Mouse (Mus musculus): ENCODE data around the gene Usp15. TPM values are rescaled to one million over a fixed set of nuclear protein-coding genes. Genes with fewer than 3 reads are reported as not detected.

Gene Usp15
- total and polyA plus RNA-seq, 2 experiments from 2014 or later: 28.0 to 51.5 TPM

DNA sequence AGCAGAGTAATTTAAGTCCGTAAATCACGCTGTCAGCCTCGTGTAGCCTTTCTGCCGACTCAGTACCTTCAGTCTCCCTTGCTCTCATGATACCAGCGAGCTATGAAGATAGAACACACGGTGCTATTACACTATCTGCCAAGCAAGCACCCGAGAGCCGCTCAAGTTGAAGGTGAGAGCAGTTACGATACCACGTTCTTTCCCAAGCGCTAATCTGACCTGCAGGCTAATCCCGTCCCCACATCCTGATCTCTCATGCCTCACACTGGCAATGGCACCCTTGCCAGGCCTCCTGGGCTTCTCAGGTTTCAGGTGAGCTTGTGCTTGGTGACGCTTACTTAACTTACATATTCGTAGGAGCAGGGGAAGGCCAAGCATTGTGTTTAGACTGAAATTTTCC, 79.9 kb downstream of the Usp15 start:
- H3K4me3 ChIP-seq (ENCODE audit: low read depth, low read length): no peak overlapping the region
- peaks cover 83% of the 10 kb centered on the region for H3K36me3 ChIP-seq (replicated peaks; ENCODE audit: control insufficient read depth, insufficient read depth, low read length)
- ATAC-seq (ENCODE audit: insufficient read depth, low read depth) (no peak), DNase-seq (ENCODE audit: low spot score) (no peak)
- H3K27me3 ChIP-seq (ENCODE audit: control insufficient read depth, insufficient read depth, low read length): no peaks in the 10 kb centered on the region
- no peak overlapping the region for H3K27ac ChIP-seq (ENCODE audit: low read depth)
- H3K9ac ChIP-seq (replicated peaks; ENCODE audit: low read depth, low read length): no peak overlapping the region
- H3K9me3 ChIP-seq (replicated peaks; ENCODE audit: control insufficient read depth, low read length): no peaks in the 10 kb centered on the region
- H3K4me1 ChIP-seq (ENCODE audit: control insufficient read depth, insufficient read depth): no peaks in the 10 kb centered on the region
- TF ChIP-seq CTCF (IDR thresholded peaks at IDR 0.05; ENCODE audit: low read depth) (no peak), EP300 (IDR thresholded peaks at IDR 0.05; ENCODE audit: low read depth) (no peak)
- 80% methylated on average over 14 of the region's 14 CpGs for WGBS
- H3K4me2 ChIP-seq (ENCODE audit: low read depth, low read length): no peak overlapping the region

DNA sequence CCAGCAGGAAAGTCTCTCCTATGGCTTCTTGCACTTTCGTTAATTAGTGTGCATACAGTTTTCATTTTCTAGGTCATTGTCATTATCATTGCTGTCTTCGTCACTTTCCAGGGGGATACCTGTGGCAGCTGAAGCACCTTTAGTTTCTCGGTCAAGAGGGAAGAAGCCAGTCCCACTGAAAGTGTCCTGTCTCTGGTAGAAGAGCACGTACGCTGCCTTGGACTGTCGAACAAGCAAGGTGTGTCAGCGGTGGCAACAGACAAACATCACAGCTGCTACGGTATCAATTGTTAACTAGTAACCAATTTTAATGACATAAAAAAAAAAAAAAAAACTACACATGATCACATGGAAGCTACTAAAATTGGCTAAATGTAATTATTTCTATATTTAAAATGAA, 83.3 kb downstream of the Usp15 start:
- no peak for ATAC-seq (ENCODE audit: insufficient read depth, low read depth)

DNA sequence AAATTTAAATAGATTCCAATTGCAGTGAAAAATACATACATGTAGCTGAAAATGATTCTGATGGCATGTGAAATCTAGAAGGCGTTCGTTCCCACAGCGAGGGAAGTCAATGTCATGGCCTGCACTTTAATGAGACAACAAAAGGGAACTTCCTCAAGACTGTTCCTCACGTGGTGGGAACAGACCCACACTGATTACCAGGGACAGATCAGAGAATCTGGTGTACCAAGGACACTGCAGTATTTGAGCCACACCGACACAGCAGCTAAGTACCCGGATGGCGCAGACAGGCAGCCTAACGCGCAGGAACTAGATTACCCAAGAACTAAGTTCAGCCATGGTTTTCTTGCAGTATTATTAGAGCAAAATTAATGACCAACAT, 84.0 kb downstream of the Usp15 start:
- H3K27ac ChIP-seq (ENCODE audit: low read depth): no peak overlapping the region
- no peaks in the 10 kb centered on the region for H3K9me3 ChIP-seq (replicated peaks; ENCODE audit: control insufficient read depth, low read length)
- WGBS: 92% methylated on average over 9 of the region's 9 CpGs
- no peaks in the 10 kb centered on the region for H3K27me3 ChIP-seq (ENCODE audit: control insufficient read depth, insufficient read depth, low read length)
- no peak overlapping the region for H3K4me2 ChIP-seq (ENCODE audit: low read depth, low read length)
- ATAC-seq (ENCODE audit: insufficient read depth, low read depth) (no peak), DNase-seq (ENCODE audit: low spot score) (no peak)
- H3K9ac ChIP-seq (replicated peaks; ENCODE audit: low read depth, low read length): no peak overlapping the region
- H3K36me3 ChIP-seq (replicated peaks; ENCODE audit: control insufficient read depth, insufficient read depth, low read length): peaks cover 57% of the 10 kb centered on the region
- no peak overlapping the region for H3K4me3 ChIP-seq (ENCODE audit: low read depth, low read length)
- H3K4me1 ChIP-seq (ENCODE audit: control insufficient read depth, insufficient read depth): no peaks in the 10 kb centered on the region
- TF ChIP-seq EP300 (IDR thresholded peaks at IDR 0.05; ENCODE audit: low read depth) (no peak), CTCF (IDR thresholded peaks at IDR 0.05; ENCODE audit: low read depth) (no peak)

More for the DNA sequence above, 83.3 kb downstream of the Usp15 start:
- Histone ChIP-seq H3K27ac (ENCODE audit: low read depth) (no peak overlapping the region), H3K27me3 (ENCODE audit: control insufficient read depth, insufficient read depth, low read length) (no peaks in the 10 kb centered on the region), H3K4me3 (ENCODE audit: low read depth, low read length) (no peak overlapping the region), H3K36me3 (replicated peaks; ENCODE audit: control insufficient read depth, insufficient read depth, low read length) (peaks cover 64% of the 10 kb centered on the region), H3K4me2 (ENCODE audit: low read depth, low read length) (no peak overlapping the region), H3K4me1 (ENCODE audit: control insufficient read depth, insufficient read depth) (no peaks in the 10 kb centered on the region), H3K9ac (replicated peaks; ENCODE audit: low read depth, low read length) (no peak overlapping the region), H3K9me3 (replicated peaks; ENCODE audit: control insufficient read depth, low read length) (no peaks in the 10 kb centered on the region)
- WGBS: 91% methylated on average over 8 of the region's 8 CpGs
- DNase-seq (ENCODE audit: low spot score): no peak
- TF ChIP-seq EP300 (IDR thresholded peaks at IDR 0.05; ENCODE audit: low read depth) (no peak), CTCF (IDR thresholded peaks at IDR 0.05; ENCODE audit: low read depth) (no peak)

DNA sequence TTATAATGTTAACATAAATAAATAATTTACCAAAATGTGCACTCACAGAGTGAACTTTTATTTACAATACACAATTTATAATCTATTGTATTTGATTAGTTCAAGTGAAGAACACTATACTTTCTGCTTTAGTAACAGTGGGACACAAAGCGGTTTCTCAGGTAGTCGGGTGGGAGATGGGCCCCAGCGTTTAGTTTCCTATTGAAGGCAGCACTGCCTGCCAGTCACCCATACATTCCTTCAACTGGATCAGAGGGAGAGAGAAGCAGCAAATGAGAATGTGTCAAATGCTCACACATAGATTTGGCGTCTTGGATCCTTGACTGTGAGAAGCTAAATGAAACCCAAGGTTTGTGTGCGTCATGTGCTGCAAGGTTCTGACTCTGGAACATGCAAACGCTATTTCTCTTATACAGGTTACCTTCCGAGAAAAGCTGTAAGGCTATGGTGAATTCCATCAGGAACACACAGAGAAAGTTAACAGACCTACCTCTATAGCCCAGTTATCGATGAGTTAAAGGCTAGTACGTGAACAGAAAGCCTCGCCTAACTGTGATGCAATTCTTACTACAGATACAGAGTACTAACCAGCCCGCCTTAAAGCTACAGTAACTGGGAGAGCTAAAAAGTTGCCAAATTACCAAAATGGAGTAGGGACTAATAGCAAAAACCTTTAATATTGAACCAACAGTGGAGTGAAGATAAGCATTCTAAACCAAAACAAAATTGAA, 84.6 kb downstream of the Usp15 start:
- Histone ChIP-seq H3K9me3 (replicated peaks; ENCODE audit: control insufficient read depth, low read length) (no peaks in the 10 kb centered on the region), H3K27ac (ENCODE audit: low read depth) (no peak overlapping the region), H3K9ac (replicated peaks; ENCODE audit: low read depth, low read length) (no peak overlapping the region), H3K4me3 (ENCODE audit: low read depth, low read length) (no peak overlapping the region), H3K36me3 (replicated peaks; ENCODE audit: control insufficient read depth, insufficient read depth, low read length) (peaks cover 56% of the 10 kb centered on the region), H3K4me1 (ENCODE audit: control insufficient read depth, insufficient read depth) (no peaks in the 10 kb centered on the region), H3K27me3 (ENCODE audit: control insufficient read depth, insufficient read depth, low read length) (no peaks in the 10 kb centered on the region), H3K4me2 (ENCODE audit: low read depth, low read length) (no peak overlapping the region)
- no peak for ATAC-seq (ENCODE audit: insufficient read depth, low read depth)
- DNase-seq (ENCODE audit: low spot score): no peak
- no peak for TF ChIP-seq EP300 (IDR thresholded peaks at IDR 0.05; ENCODE audit: low read depth)
- no peak for TF ChIP-seq CTCF (IDR thresholded peaks at IDR 0.05; ENCODE audit: low read depth)
- WGBS: 87% methylated on average over 11 of the region's 11 CpGs

DNA sequence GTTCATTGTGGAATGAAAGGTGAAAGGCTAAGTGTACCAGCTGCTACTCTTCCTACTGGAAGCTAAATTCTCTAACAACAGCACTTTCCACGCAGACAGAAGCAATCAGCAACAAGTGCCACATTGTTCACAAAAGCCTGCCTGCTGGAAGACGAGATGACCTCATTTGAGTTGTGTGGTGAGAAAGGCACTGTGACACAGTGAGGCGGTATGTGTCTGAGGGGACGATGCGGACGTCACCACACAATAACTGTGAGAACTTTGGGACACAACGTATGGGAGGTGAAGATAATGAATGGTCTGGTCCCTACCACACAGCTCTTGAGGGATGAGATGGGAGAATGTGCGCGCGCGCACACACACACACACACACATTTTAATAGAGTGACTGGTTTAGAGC, 86.2 kb downstream of the Usp15 start:
- no peaks in the 10 kb centered on the region for H3K9me3 ChIP-seq (replicated peaks; ENCODE audit: control insufficient read depth, low read length)
- H3K36me3 ChIP-seq (replicated peaks; ENCODE audit: control insufficient read depth, insufficient read depth, low read length): peaks cover 42% of the 10 kb centered on the region
- DNase-seq (ENCODE audit: low spot score) (no peak), ATAC-seq (ENCODE audit: insufficient read depth, low read depth) (no peak)
- H3K27me3 ChIP-seq (ENCODE audit: control insufficient read depth, insufficient read depth, low read length): no peaks in the 10 kb centered on the region
- H3K9ac ChIP-seq (replicated peaks; ENCODE audit: low read depth, low read length): no peak overlapping the region
- H3K4me1 ChIP-seq (ENCODE audit: control insufficient read depth, insufficient read depth): no peaks in the 10 kb centered on the region
- TF ChIP-seq EP300 (IDR thresholded peaks at IDR 0.05; ENCODE audit: low read depth) (no peak), CTCF (IDR thresholded peaks at IDR 0.05; ENCODE audit: low read depth) (no peak)
- H3K4me3 ChIP-seq (ENCODE audit: low read depth, low read length): no peak overlapping the region
- 67% methylated on average over 11 of the region's 11 CpGs for WGBS
- no peak overlapping the region for H3K4me2 ChIP-seq (ENCODE audit: low read depth, low read length)
- H3K27ac ChIP-seq (ENCODE audit: low read depth): no peak overlapping the region

DNA sequence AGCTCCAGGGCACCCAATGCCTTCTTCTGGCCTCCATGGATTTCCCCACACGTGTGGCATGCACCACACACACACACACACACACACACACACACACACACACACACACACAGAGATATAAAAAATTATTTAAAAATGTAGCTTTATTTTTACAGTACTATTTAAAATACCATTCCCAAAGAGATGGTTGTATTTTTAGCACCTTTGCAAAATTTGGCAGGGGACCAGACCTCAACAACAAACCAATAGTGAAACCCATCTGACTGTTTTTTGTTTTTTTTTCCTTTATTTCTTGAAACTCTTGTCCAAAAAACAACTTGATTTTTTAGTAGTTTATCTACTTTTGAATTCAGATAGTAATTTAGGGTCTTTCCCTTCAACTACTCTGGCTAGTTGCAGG, 88.3 kb downstream of the Usp15 start:
- peaks cover 27% of the 10 kb centered on the region for H3K36me3 ChIP-seq (replicated peaks; ENCODE audit: control insufficient read depth, insufficient read depth, low read length)
- H3K4me2 ChIP-seq (ENCODE audit: low read depth, low read length): no peak overlapping the region
- H3K27me3 ChIP-seq (ENCODE audit: control insufficient read depth, insufficient read depth, low read length): no peaks in the 10 kb centered on the region
- no peak overlapping the region for H3K9ac ChIP-seq (replicated peaks; ENCODE audit: low read depth, low read length)
- 81% methylated on average over 1 of the region's 1 CpGs for whole genome bisulfite sequencing
- no peaks in the 10 kb centered on the region for H3K4me1 ChIP-seq (ENCODE audit: control insufficient read depth, insufficient read depth)
- no peak for DNase-seq (ENCODE audit: low spot score)
- TF ChIP-seq EP300 (IDR thresholded peaks at IDR 0.05; ENCODE audit: low read depth) (no peak), CTCF (IDR thresholded peaks at IDR 0.05; ENCODE audit: low read depth) (no peak)
- H3K9me3 ChIP-seq (replicated peaks; ENCODE audit: control insufficient read depth, low read length): no peaks in the 10 kb centered on the region
- no peak for ATAC-seq (ENCODE audit: insufficient read depth, low read depth)
- H3K27ac ChIP-seq (ENCODE audit: low read depth): no peak overlapping the region
- no peak overlapping the region for H3K4me3 ChIP-seq (ENCODE audit: low read depth, low read length)

Data from heart, postnatal 0 days (tissue).